Mouse (Mus musculus) spleen, adult 18-20 months (tissue): ENCODE results near the gene Rab10.
A peak's percentile ranks its signal among the peaks of the same experiment; 100 is the strongest.
"Not testable (repeated sequence)": the region's sequence is repeated elsewhere in the genome, so short reads cannot be mapped to it uniquely, and the experiment has no call there.

Experiments
- DNase-seq, 2 experiments: peaks; one replicate each; pipeline ENCODE4 v3.0.0; 2022; ENCODE audit warnings: mixed read lengths in 2 of 2

Rab10 gene

GRCm38 (mm10) chr12:3309391-3310320 is at the start of gene Rab10:
Rab10 (minus strand) TSS chr12:3309969.
- DNase-seq, result peak; percentile 98

GRCm38 (mm10) chr12:3359302-3359701 is 49.5 kb upstream of the Rab10 start:
- DNase-seq, result peak; percentile 51 to 86

GRCm38 (mm10) chr12:3356824-3357223 is 47.1 kb upstream of the Rab10 start:
- DNase-seq, result peak in 1 of 2 experiments; percentile 40

- no peak for DNase-seq
Observed at GRCm38 (mm10) chr12:3355068-3355467, 45.3 kb upstream of the Rab10 start.

GRCm38 (mm10) chr12:3352216-3352615 is 42.4 kb upstream of the Rab10 start:
- no peak for DNase-seq

GRCm38 (mm10) chr12:3350136-3350535 is 40.4 kb upstream of the Rab10 start:
- DNase-seq, result no peak

- DNase-seq, result no peak
Observed at GRCm38 (mm10) chr12:3349387-3349786, 39.6 kb upstream of the Rab10 start.

- DNase-seq, result no peak
Observed at GRCm38 (mm10) chr12:3347682-3348081, 37.9 kb upstream of the Rab10 start.

GRCm38 (mm10) chr12:3345038-3345437 is 35.3 kb upstream of the Rab10 start:
- no peak for DNase-seq

- DNase-seq, result no peak
Observed at GRCm38 (mm10) chr12:3344155-3344554, 34.4 kb upstream of the Rab10 start.

GRCm38 (mm10) chr12:3338931-3339330 is 29.2 kb upstream of the Rab10 start:
- peak in 1 of 2 experiments; percentile 29 for DNase-seq

GRCm38 (mm10) chr12:3329677-3330076 is 19.9 kb upstream of the Rab10 start:
- no peak for DNase-seq

GRCm38 (mm10) chr12:3325232-3325631 is 15.5 kb upstream of the Rab10 start:
- DNase-seq, result no peak

- no peak for DNase-seq
Observed at GRCm38 (mm10) chr12:3323241-3323640, 13.5 kb upstream of the Rab10 start.

- DNase-seq, result no peak
Observed at GRCm38 (mm10) chr12:3319377-3319776, 9.6 kb upstream of the Rab10 start.

- DNase-seq, result no peak
Observed at GRCm38 (mm10) chr12:3316937-3317336, 7.2 kb upstream of the Rab10 start.

GRCm38 (mm10) chr12:3316083-3316482 is 6.3 kb upstream of the Rab10 start:
- no peak for DNase-seq

- no peak for DNase-seq
Observed at GRCm38 (mm10) chr12:3312886-3313285, 3.1 kb upstream of the Rab10 start.

- DNase-seq, result no peak
Observed at GRCm38 (mm10) chr12:3310321-3310692, 538 bp upstream of the Rab10 start.

GRCm38 (mm10) chr12:3308541-3309241 is 1.1 kb downstream of the Rab10 start:
- no peak for DNase-seq

- DNase-seq, result no peak
Observed at GRCm38 (mm10) chr12:3307587-3307986, 2.2 kb downstream of the Rab10 start.

- DNase-seq, result no peak
Observed at GRCm38 (mm10) chr12:3305238-3305637, 4.5 kb downstream of the Rab10 start.

GRCm38 (mm10) chr12:3297622-3298021 is 12.1 kb downstream of the Rab10 start:
- DNase-seq, result not testable (repeated sequence)

GRCm38 (mm10) chr12:3296056-3296455 is 13.7 kb downstream of the Rab10 start:
- no peak for DNase-seq
